Mouse (Mus musculus): Measurements from ENCODE around the gene Tmod1.
A peak's percentile ranks its signal among the peaks of the same experiment; 100 is the strongest.

Tmod1 gene

GRCm38 (mm10) chr4:46038892-46039751 lies at the start of gene Tmod1:
Tmod1 (plus strand) TSS chr4:46038935.
- peak; percentile 85 for DNase-seq

DNA sequence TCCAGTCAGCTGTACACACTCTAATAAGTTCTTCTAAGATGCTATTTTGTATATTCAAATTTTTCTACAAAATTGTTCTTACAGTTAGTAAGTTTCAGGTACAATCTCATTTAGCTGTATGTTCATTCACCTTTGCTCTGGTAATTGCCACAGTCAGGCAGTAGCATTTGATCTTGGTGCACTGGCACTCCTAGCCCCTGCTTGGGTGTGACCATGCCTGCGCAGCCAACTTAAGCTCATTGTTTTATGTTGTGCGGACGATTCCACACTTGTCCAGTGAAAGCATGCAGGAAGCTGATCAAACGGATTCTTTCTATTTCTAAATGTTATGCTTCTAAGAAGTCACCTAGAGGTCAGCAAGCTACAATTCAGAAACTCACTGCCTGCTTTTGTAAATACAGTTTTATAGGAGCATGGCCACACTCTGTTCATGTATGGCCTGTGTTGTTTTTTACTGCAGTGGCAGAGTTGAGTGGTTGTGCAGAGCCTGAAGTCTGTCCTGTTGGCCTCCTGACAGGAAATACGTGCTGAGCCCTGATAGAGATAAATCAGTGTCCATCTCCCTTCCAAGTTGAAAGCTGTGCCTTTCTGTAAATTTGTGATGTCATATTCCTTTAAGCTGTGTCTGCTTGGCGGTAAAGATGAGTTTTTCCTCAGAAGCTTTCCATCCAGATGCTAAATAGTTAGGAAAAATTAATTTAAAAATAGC lies 48.2 kb upstream of the Tmod1 start:
- no peak for DNase-seq

DNA sequence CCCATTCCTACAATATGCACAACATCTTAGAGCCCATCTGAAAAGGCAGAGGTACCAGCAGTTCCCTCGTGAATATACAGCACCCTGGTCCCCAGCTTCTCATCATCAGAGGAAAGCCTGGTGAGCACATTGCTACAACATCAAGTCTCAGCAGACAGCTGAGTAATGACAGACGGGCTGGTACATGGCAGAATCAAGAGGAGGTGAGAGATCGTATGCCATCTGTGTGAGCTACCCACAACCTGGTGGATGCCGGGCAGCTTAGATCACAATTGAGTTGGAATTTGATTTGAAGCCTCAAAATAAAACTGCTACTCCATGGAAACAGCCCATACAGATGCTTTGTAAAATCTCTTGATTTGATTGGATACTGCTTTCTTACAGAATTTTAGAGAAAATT lies 40.2 kb upstream of the Tmod1 start:
- no peak for DNase-seq

- DNase-seq = no peak
Measured at GRCm38 (mm10) chr4:46008142-46008793, 30.5 kb upstream of the Tmod1 start.

GRCm38 (mm10) chr4:46011698-46012097 lies 27.0 kb upstream of the Tmod1 start:
- DNase-seq = no peak

DNA sequence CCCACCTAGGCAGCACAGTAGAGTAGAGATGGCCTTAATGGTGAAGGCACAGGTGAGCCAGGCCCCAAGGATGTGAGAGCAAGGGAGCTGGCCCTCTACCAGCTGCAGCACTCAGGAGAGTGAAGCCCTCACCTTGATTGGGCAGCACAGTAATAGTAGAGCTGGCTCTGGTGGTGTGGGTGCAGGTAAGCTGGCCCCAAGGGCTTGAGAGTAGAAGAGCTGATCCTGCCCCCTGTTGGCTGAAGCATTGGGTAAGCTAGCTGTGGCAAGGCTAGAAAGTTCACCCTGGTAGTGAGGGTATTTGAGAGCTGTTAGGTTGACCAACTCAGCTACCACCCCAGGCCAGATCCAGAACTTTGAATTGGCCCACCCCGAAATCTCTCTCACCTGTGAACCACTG lies 23.1 kb upstream of the Tmod1 start:
- no peak for DNase-seq

DNA sequence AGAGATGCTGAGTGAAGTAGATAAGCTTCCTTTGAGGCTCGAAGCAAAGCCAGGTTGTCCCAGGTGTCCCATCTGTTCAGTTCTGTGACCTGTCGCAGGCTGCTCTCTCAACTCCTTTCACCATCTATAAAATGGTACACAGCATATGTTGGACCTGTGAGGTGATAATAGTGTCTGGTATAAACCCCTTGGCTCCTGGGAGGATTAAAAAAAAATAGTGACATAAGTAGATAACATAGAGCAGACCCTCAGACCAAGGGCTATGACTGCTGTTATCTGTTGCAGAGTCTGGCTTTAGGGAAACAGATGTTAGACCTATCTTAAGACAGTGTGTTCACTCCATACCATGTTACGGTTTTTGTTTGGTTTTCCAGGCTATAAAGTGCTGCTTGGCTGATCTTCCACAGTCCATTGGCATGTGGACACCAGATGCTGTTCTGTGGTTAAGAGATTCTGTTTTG lies 15.7 kb upstream of the Tmod1 start:
- DNase-seq = peak; percentile 68

DNA sequence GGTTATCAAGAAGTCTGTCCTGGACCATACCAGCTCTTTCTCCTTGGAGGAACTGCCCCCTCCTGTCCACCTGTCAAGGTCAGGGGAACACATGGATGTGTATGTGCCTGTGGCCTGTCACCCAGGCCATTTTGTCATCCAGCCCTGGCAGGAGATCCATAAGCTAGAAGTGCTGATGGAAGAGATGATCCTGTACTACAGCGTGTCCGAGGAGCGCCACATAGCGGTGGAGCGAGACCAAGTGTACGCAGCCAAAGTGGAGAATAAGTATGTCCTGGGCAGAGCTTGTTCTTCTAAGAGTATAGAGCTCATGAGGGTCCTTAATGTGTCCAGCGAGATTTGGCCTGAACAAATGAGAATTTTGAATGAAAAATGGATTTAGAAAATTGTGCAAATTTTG lies 12.8 kb upstream of the Tmod1 start:
- DNase-seq = no peak

DNA sequence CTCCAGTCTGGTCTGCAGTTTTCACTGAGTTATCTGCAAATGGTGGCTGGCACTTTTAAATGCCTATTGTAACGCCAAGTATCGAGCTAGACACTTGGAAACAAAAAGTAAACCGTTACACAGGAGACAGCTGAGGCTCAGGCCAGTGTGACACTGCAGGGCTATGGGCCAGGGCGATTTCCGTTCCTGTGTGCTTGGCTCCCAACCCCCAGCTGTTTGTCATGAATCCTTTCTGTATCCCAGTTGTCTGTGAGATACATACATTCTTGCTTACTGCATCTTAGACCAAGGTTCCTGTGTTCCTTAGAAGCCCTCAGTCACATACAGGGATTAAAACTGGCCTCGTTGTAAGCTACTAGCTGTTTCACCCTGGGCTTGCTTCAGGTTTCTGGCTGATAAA lies 10.5 kb upstream of the Tmod1 start:
- DNase-seq = no peak

- DNase-seq = no peak
Measured at GRCm38 (mm10) chr4:46028781-46029180, 10.0 kb upstream of the Tmod1 start.

DNA sequence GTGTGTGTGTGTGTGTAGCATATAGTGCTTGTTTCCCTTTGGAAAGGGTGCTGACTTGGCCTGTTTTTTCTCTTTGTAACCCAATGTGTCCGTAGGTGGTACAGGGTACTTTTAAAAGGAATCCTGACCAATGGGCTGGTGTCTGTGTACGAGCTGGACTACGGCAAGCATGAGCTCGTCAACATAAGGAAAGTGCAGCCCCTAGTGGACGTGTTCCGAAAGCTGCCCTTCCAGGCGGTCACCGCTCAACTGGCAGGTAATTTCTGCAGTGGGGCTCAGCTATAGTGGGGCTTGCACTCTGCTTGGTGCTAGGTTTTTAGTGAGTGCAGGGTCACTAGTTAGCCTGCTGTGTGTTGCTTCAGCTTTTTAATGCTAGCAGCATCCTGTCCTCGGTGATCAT lies 9.2 kb upstream of the Tmod1 start:
- no peak for DNase-seq

DNA sequence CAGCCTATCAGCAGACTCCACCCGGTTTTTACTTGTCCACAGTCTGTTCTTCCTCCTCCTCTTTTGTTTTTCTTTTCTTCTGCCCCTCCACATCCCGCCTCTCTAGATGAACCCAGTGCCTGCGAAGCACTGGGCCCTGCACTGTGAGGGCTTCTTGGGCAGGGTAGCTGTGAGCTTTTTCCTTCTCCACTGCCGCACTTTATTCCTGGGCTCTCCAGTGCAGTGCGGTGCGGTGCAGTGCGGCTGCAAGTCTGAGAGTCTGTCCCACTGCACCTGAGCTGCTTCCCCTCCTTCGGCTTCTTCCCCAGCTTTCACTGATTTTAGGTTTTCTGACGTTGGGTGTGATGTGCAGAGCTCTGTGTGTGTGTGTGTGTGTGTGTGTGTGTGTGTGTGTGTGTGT lies 6.3 kb upstream of the Tmod1 start:
- no peak for DNase-seq

DNA sequence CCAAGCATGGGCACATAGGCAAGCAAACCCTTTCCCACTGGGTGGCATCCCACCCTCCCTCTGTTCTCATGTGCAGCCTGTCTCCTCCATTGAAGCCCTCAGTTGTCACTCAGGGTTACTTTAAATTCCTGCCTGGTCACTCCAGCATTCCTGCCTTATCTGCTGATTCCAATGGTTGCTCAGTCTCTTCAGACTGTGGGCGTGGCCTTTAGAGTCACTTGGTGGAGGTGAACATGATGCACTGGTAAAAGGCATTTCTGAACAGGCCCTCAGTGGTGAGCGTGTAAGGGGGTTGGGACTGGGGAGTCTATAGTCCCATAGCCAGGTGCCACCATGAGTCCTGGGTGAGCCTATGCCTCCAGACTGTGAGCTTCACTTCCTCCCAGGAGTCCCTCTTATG lies 5.5 kb upstream of the Tmod1 start:
- no peak for DNase-seq

- DNase-seq = no peak
Measured at GRCm38 (mm10) chr4:46038591-46038891, 194 bp upstream of the Tmod1 start.

DNA sequence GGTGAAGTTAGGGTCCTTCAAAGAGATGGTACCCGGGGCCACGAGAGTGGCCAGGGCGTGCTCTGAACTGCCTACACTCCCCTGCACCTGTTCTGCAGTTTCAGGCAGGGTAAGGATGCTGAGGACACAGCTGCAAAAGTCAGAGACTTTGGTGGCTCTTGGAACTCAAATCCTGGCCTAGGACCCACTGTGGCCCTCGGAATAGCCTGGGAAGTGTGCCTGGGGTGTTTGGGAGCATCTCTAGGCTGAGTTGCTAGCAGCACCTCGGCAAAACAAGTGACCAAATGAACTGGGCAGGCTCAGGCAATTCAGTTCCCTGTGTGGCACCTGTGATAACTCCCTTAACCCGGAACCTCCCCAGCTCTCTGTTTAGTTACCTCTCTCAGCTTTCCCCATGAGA lies 1.2 kb downstream of the Tmod1 start:
- DNase-seq = no peak

GRCm38 (mm10) chr4:46040594-46041192 lies 2.0 kb downstream of the Tmod1 start:
- peak; percentile 81 for DNase-seq

GRCm38 (mm10) chr4:46041761-46042504 lies 3.2 kb downstream of the Tmod1 start:
- no peak for DNase-seq

DNA sequence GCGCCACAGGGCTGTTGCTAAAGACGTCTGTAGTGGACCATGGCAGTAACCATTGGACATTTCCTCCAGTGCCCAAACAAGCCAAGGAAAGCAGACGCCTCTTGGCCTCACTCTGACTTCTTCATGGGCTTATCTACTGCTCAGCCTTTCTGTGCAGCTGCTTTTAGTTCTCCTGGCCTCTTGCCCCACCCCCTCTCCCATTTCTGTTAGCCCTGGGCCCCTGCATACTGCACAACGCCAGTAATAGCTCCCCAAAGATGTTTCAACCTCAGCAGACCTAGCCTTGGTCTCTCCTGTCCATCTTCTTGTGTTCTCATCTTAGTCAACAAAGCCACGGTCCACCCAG lies 3.7 kb downstream of the Tmod1 start:
- no peak for DNase-seq

DNA sequence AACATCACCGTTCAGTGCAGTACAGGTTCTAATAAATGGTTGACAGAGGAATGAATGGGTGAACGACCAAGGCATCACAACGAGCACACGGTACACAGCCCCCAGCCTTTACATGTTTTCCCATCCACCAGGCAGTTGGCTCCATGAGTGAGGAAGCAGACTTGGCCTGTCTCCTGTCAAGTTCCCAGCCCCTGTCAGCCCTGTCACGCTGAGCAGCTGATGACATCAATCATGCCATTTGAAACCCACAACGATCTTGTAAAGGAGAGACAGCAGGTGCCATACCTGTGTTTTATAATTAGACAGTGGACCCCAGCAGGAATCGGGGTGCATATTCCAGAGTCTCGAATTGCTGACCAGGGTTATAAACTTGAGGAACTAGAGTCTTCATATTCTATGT lies 4.6 kb downstream of the Tmod1 start:
- DNase-seq = no peak

DNA sequence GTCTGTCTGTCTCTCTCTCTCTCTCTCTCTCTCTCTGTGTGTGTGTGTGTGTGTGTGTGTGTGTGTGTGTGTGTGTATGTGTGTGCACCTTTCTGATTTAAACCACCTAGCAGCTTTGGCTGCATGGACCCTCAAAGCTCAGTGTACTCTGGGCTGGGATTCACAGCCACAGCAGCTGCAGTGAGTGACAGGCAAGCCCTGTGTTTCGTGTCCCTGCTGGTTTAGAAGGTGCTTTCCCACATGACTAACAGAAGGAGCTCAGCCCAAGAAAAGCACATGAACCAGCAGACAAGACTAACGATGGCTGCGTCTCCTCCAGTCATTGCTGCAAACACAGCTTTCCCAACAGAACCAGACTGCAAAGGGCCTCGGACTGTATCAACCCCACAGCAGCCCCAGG lies 9.2 kb downstream of the Tmod1 start:
- DNase-seq = peak; percentile 24

GRCm38 (mm10) chr4:46048418-46048817 lies 9.7 kb downstream of the Tmod1 start:
- peak; percentile 27 for DNase-seq

DNA sequence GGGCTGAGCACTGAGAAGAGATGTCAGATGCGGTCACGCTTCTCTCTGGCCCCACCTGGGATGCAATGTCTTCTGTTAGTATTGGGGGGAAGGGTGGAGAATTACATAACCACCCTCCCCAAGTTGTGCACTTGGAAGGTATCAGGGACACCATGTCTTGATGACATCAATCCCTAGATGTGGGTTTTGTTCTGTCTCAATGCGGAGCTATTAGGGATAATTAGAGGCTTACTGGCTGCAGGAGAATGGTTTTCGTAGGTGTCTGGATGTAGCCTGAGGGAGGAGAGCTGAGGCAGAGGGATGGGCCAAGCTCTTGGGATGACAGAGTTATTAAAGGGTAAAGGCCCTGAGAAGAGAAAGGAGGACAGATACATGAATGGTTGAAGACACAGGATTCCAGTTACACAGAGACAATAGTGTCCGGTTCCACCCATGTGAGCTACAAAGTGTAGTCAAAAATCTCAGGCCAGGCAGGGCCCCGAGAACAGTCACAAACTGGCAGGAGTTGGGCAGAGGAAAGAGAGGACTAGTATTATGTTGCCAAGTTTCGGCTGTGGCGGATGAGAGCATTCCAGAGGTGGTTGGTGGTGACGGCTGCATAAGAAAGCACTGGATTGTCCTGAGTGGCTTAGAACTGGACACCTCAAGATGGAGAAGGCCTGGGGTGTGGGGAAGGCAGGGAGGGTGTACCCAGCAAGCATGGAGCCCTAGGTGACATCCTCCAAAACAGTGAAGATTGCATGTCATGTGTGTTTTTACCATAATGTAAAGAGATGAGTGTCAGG lies 14.8 kb downstream of the Tmod1 start:
- DNase-seq = no peak

Data from cerebellum, adult 9-10 months (tissue).